Mouse (Mus musculus): ENCODE results near the gene Aqp2.

DNA sequence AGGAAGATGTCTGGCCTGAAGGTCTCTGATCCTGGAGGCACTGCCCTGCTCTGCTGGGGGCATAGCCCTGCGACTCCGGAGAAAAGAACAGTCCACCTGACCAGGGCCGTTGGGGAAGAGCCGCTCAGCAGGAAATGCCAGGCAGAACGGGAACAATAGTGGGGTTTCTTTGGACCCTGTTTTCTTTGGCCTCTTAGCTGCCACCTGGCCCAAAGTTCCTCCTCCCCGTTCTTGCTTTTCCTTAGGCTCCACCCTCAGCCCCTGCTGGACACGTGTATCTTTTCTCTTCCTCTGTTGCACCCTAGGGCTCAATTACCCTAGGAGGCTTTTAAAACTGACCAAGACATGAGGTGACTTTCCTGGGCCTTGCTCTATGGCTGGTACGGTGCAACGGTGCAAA lies 10.4 kb downstream of the Aqp2 start:
- TF ChIP-seq POLR2A (IDR thresholded peaks at IDR 0.05; ENCODE audit: control insufficient read depth, extremely low read depth, insufficient read depth, low read length, poor library complexity) (no peak), CTCF (IDR thresholded peaks at IDR 0.05; ENCODE audit: borderline replicate concordance, control insufficient read depth, extremely low read depth, insufficient read depth, low read length, poor library complexity) (no peak)
